Comparison of ENCODE assay signal across 18 mouse cellular contexts in the genomic region with DNA sequence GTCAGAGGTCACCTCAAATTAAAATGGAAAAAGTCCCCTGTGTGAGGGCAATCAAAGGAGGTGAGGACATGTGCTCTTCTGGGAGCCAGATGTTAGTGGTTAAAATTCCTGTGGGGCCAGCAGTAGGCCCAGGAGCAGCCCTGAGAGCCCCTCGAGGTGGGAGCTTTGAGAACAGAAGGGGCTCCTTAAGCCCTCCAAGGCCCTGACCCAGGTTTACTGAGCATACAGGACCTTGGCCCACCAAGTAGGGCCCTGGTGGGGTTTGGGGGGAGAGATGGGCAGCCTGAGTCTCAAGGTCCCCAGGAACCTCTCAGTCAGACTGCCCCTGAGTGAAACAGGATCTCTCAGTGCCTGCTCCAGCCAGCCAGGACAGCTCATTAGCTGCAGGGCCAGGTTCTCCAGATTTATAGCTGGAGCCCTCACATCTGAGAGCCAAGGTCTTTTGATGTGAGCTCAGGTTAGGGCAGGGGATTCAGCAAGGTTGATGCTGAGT.
DNase-seq lines count a peak whose midpoint lies in the region; ATAC-seq and TF ChIP-seq lines count a peak whose summit lies in the region.
"Had no signal": no experiment of that assay in that cellular context is flagged by ENCODE, and none has a peak within 500 bp of the region (broad histone marks: within the 10 kb centered on the region; RNA-seq: fewer than 3 reads in every experiment).

No protein-coding gene starts in this region.

- no peaks in the 10 kb centered on the region for H3K9me3 ChIP-seq in hindbrain, embryonic 10.5 days
- H3K9me3 ChIP-seq in hindbrain, embryonic 14.5 days (ENCODE audit: control insufficient read depth, low read length) = no peaks in the 10 kb centered on the region
- no peaks in the 10 kb centered on the region for H3K9me3 ChIP-seq in embryonic facial prominence, embryonic 11.5 days (replicated peaks; ENCODE audit: control insufficient read depth, low read length)
- no peaks in the 10 kb centered on the region for H3K9me3 ChIP-seq in limb, embryonic 12.5 days
- H3K9me3 ChIP-seq: midbrain, embryonic 12.5 days had no signal

- ATAC-seq in hindbrain, embryonic 14.5 days (ENCODE audit: low FRiP score) = no peak
- ATAC-seq in embryonic facial prominence, embryonic 11.5 days (replicated peaks; ENCODE audit: insufficient number of reproducible peaks, low FRiP score, low TSS enrichment, low read depth) = 0 out of 2 replicates have a peak, but pooled peaks have one; percentile 30
- ATAC-seq in limb, embryonic 12.5 days (ENCODE audit: insufficient number of reproducible peaks, insufficient read depth, low FRiP score, low TSS enrichment, low read depth) = peak; percentile 63
- no peak for ATAC-seq in inflammation-experienced regulatory T-cells, adult 6 months
- ATAC-seq: forebrain, embryonic 14.5 days had no signal

- H3K27me3 ChIP-seq in hindbrain, embryonic 10.5 days (ENCODE audit: insufficient read depth, poor library complexity, severe bottlenecking) = no peaks in the 10 kb centered on the region
- H3K27me3 ChIP-seq in hindbrain, embryonic 14.5 days (ENCODE audit: control insufficient read depth, insufficient read depth, low read length) = no peaks in the 10 kb centered on the region
- H3K27me3 ChIP-seq in embryonic facial prominence, embryonic 11.5 days (ENCODE audit: control insufficient read depth, insufficient read depth, low read length) = no peaks in the 10 kb centered on the region
- H3K27me3 ChIP-seq in limb, embryonic 12.5 days = no peaks in the 10 kb centered on the region
- H3K27me3 ChIP-seq in heart, adult 2 months (ENCODE audit: control insufficient read depth, insufficient read depth, low read length) = no peaks in the 10 kb centered on the region
- H3K27me3 ChIP-seq: midbrain, embryonic 12.5 days had no signal

- H3K27ac ChIP-seq in hindbrain, embryonic 10.5 days = peak overlapping the region; percentile 29; the same call in 1 of the 2 replicates
- no peak overlapping the region for H3K27ac ChIP-seq in hindbrain, embryonic 14.5 days
- H3K27ac ChIP-seq in embryonic facial prominence, embryonic 11.5 days (replicated peaks; ENCODE audit: low read depth, low read length) = 0 out of 2 replicates have a peak overlapping the region, but pooled peaks have one; percentile 47
- peak overlapping the region; percentile 95 for H3K27ac ChIP-seq in limb, embryonic 12.5 days
- no peak overlapping the region for H3K27ac ChIP-seq in heart, adult 2 months
- H3K27ac ChIP-seq: gastrocnemius, adult 2 months; midbrain, embryonic 12.5 days had no signal

- no peak for TF ChIP-seq CTCF in heart, adult 2 months (IDR thresholded peaks at IDR 0.05)

- WGBS in hindbrain, embryonic 10.5 days = 47% methylated on average over 1 of the region's 1 CpGs
- WGBS in hindbrain, embryonic 14.5 days = 52% methylated on average over 1 of the region's 1 CpGs
- WGBS in embryonic facial prominence, embryonic 11.5 days = 11% methylated on average over 1 of the region's 1 CpGs
- WGBS in limb, embryonic 12.5 days = 0% methylated on average over 1 of the region's 1 CpGs
- whole genome bisulfite sequencing in heart, adult 2 months = 50% methylated on average over 1 of the region's 1 CpGs

- no peak for TF ChIP-seq POLR2A in heart, adult 2 months (IDR thresholded peaks at IDR 0.05; ENCODE audit: insufficient read depth, low read depth, low read length)

- H3K36me3 ChIP-seq in hindbrain, embryonic 10.5 days = no peaks in the 10 kb centered on the region
- H3K36me3 ChIP-seq in hindbrain, embryonic 14.5 days (replicated peaks; ENCODE audit: control insufficient read depth, insufficient read depth) = no peaks in the 10 kb centered on the region
- no peaks in the 10 kb centered on the region for H3K36me3 ChIP-seq in embryonic facial prominence, embryonic 11.5 days (replicated peaks; ENCODE audit: control insufficient read depth, insufficient read depth, low read depth, low read length)
- H3K36me3 ChIP-seq in limb, embryonic 12.5 days = no peaks in the 10 kb centered on the region
- H3K36me3 ChIP-seq in heart, adult 2 months (ENCODE audit: control insufficient read depth, insufficient read depth, low read length) = peaks cover 3% of the 10 kb centered on the region; the same call in 1 of the 2 replicates
- H3K36me3 ChIP-seq: midbrain, embryonic 12.5 days had no signal

- no peak overlapping the region for H3K9ac ChIP-seq in hindbrain, embryonic 14.5 days
- no peak overlapping the region for H3K9ac ChIP-seq in embryonic facial prominence, embryonic 11.5 days (replicated peaks; ENCODE audit: low read length)
- no peak overlapping the region for H3K9ac ChIP-seq in limb, embryonic 12.5 days (replicated peaks)
- no peak overlapping the region for H3K9ac ChIP-seq in heart, adult 2 months (ENCODE audit: low read depth, low read length)
- H3K9ac ChIP-seq: midbrain, embryonic 12.5 days had no signal

- no peak for TF ChIP-seq EP300 in heart, adult 2 months (IDR thresholded peaks at IDR 0.05; ENCODE audit: insufficient read depth, low read depth, low read length)

- H3K79me2 ChIP-seq in heart, adult 2 months (replicated peaks; ENCODE audit: control insufficient read depth, insufficient read depth, low read length) = no peaks in the 10 kb centered on the region

- H3K4me3 ChIP-seq in hindbrain, embryonic 10.5 days = no peak overlapping the region
- H3K4me3 ChIP-seq in hindbrain, embryonic 14.5 days (replicated peaks; ENCODE audit: low read length) = no peak overlapping the region
- H3K4me3 ChIP-seq in embryonic facial prominence, embryonic 11.5 days (ENCODE audit: low read depth, low read length) = no peak overlapping the region
- H3K4me3 ChIP-seq in limb, embryonic 12.5 days (replicated peaks) = no peak overlapping the region
- H3K4me3 ChIP-seq in heart, adult 2 months = no peak overlapping the region
- H3K4me3 ChIP-seq: gastrocnemius, adult 2 months; midbrain, embryonic 12.5 days had no signal

- no peak overlapping the region for H3K4me2 ChIP-seq in hindbrain, embryonic 14.5 days (replicated peaks)
- no peak overlapping the region for H3K4me2 ChIP-seq in embryonic facial prominence, embryonic 11.5 days (ENCODE audit: low read depth, low read length)
- H3K4me2 ChIP-seq in limb, embryonic 12.5 days = peak overlapping the region; percentile 15; the same call in 1 of the 2 replicates
- H3K4me2 ChIP-seq: midbrain, embryonic 12.5 days had no signal

- intact Hi-C loops in heart, adult 2 months (cut with DNase I) = loop anchor here (5.0 kb wide), 1 partner anchor 74 kb away; no protein-coding TSS in a partner anchor

- DNase-seq in hindbrain, embryonic 10.5 days (ENCODE audit: low spot score) = no peak
- no peak for DNase-seq in hindbrain, embryonic 14.5 days (ENCODE audit: low spot score)
- peak; percentile 35 for DNase-seq in NIH3T3 (ENCODE audit: low read depth)
- DNase-seq in embryonic facial prominence, embryonic 11.5 days (ENCODE audit: low spot score) = peak; percentile 71
- no peak for DNase-seq in heart, adult 2 months
- DNase-seq in urinary bladder, adult 2 months (ENCODE audit: low spot score) = no peak
- DNase-seq: adrenal gland, postnatal 25 days; cerebellum, adult 9-10 months; gastrocnemius, adult 2 months; heart, postnatal 36 days; kidney, postnatal 25 days; lung, postnatal 36 days; right cerebral cortex, postnatal 4 days; thymus, adult 2 months had no signal

- peaks cover 32% of the 10 kb centered on the region for H3K4me1 ChIP-seq in hindbrain, embryonic 10.5 days (replicated peaks)
- no peaks in the 10 kb centered on the region for H3K4me1 ChIP-seq in hindbrain, embryonic 14.5 days (replicated peaks; ENCODE audit: control insufficient read depth, insufficient read depth, low read length)
- peaks cover 10% of the 10 kb centered on the region for H3K4me1 ChIP-seq in embryonic facial prominence, embryonic 11.5 days (ENCODE audit: control insufficient read depth, insufficient read depth, low read length)
- peaks cover 60% of the 10 kb centered on the region for H3K4me1 ChIP-seq in limb, embryonic 12.5 days (replicated peaks)
- peaks cover 12% of the 10 kb centered on the region for H3K4me1 ChIP-seq in heart, adult 2 months (ENCODE audit: control insufficient read depth, insufficient read depth, low read length)
- H3K4me1 ChIP-seq: midbrain, embryonic 12.5 days had no signal

Comparison
In these comparisons a context has a peak if more than half of its experiments do, and no peak if none do; other contexts are left out.
1. H3K27ac ChIP-seq: peak in hindbrain, embryonic 10.5 days (single experiment), embryonic facial prominence, embryonic 11.5 days (single experiment) and limb, embryonic 12.5 days (single experiment); none in hindbrain, embryonic 14.5 days (single experiment) and heart, adult 2 months (single experiment).
2. DNase-seq: peak in NIH3T3 (single experiment) and embryonic facial prominence, embryonic 11.5 days (single experiment); none in hindbrain, embryonic 10.5 days (single experiment), hindbrain, embryonic 14.5 days (single experiment), heart, adult 2 months (0 of 2) and urinary bladder, adult 2 months (single experiment).
3. ATAC-seq: peak in embryonic facial prominence, embryonic 11.5 days (single experiment) and limb, embryonic 12.5 days (single experiment); none in hindbrain, embryonic 14.5 days (single experiment) and inflammation-experienced regulatory T-cells, adult 6 months (single experiment).